Mouse (Mus musculus) ES-E14 (cell line): Measurements from ENCODE around the gene Gm49395.

Source experiments
- CHD2 ChIP-seq: IDR thresholded peaks from 2 replicates; pipeline ENCODE4 v1.6.1; 2014; ENCODE audit warnings: mild to moderate bottlenecking, low read depth, low read length, inconsistent platforms
- HCFC1 ChIP-seq: IDR thresholded peaks from 2 replicates; pipeline ENCODE4 v1.6.1; 2012; ENCODE audit warnings: low read length, inconsistent platforms, borderline replicate concordance; ENCODE audit not compliant: insufficient read depth
- MAFK ChIP-seq: IDR thresholded peaks from 2 replicates; pipeline ENCODE4 v1.6.1; 2014; ENCODE audit warnings: mild to moderate bottlenecking, low read depth, low read length, inconsistent platforms; ENCODE audit not compliant: insufficient read depth
- ZC3H11A ChIP-seq: IDR thresholded peaks from 2 replicates; pipeline ENCODE4 v1.6.1; 2012; ENCODE audit warnings: low read depth, mild to moderate bottlenecking, inconsistent platforms, low read length, borderline replicate concordance
- ZNF384 ChIP-seq: IDR thresholded peaks from 2 replicates; pipeline ENCODE4 v1.6.1; 2012; ENCODE audit warnings: low read depth, low read length, inconsistent platforms

DNA sequence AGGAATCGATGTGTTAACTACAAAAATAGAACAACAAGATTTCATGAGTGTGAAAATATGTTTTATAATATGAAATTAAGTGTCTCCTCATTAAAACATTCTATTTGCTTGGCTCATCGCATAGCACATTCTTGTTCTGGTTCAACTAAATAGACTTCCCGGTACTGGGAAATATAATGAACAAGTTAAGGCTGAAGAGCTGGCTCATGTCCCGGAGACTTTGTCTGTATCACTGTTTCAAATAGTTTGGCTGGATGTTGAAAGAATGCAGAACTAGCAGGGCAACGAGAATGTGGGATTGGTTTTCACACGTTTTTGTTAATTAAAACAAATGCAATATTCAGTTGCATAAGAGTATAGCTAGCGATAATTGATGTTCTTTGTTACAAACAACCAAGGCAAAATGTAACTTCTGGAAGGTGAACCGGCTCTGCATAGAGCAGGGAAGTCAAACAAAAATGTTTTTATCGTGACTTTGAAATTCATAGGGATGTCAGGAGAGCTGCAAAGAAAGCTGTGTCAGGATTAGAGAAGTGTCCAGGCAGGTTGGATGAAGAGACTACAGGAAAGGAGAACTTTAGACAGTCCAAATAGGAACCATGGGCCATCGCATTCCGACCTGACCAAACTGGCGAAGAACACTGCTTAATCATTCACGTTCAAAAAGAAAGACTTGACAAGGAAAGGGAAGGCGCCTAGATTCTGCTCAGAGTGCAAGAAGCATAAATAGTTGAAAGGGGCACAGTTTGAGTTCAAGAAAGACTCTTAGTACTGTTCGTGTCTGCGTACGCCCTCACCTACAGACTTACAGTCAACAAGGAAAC is 70.3 kb downstream of the Gm49395 start:
- TF ChIP-seq ZNF384 (no peak), CHD2 (no peak), MAFK (no peak), ZC3H11A (no peak), HCFC1 (no peak)
